Mouse (Mus musculus): ENCODE measurements around the gene Hyal1. TPM values are rescaled to one million over a fixed set of nuclear protein-coding genes. Genes with fewer than 3 reads are reported as not detected.

Hyal1 gene
- polyA plus RNA-seq, 1 experiment: 3.7 TPM

DNA sequence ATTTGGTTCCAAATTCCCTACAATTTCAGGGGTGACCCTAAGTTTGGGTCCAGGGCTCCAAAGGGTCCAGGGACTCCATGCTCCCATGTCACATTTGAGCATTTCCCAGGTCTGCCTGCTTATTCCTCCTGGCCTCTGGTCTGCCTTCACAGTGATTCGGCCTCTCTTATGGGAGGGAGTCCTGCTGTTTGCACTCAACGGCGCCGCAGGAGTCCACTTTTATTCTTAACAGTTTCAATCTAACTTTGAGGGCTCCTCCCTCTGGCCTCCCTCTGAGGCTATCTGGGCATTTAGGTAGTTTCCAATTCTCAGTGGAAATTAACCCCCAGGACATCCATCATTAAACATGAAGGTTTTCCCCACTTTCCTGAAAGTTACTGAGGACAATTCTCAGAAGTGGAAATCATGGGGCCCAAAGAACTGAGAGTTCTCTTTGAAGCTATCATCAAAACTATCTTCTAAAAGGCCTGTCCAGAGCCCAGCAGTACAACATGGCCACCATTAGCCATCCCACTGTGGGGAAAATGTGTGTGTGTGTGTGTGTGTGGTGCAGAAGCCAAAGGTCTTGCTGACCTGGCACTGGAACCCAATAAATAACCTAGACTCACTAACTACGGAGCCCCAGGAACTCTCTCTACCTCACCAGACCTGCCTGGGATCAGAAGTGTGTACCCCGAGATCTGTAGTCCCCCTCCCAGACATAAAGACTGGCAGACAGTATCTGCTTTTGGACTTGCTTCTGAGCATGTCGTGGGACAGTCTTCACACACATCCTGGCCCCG lies 17.7 kb downstream of the Hyal1 start:
- TF ChIP-seq POLR2A (IDR thresholded peaks at IDR 0.05; ENCODE audit: low read depth, low read length) (no peak), CTCF (IDR thresholded peaks at IDR 0.05; ENCODE audit: extremely low read depth, insufficient read depth, insufficient read length, insufficient replicate concordance) (no peak)
- no peak for DNase-seq (ENCODE audit: low read depth in 1 of 2, low spot score in 2 of 2)
- H3K4me3 ChIP-seq (ENCODE audit: extremely low read depth, insufficient read depth, insufficient read length): no peak overlapping the region
- WGBS: 91% methylated on average over 8 of the region's 8 CpGs
- H3K27ac ChIP-seq (ENCODE audit: insufficient read depth, low read length): no peak overlapping the region
- H3K4me1 ChIP-seq (ENCODE audit: control insufficient read depth, insufficient read depth, insufficient read length): no peaks in the 10 kb centered on the region
- H3K36me3 ChIP-seq (ENCODE audit: control insufficient read depth, insufficient read depth, low read length): peaks cover 27% of the 10 kb centered on the region
- H3K27me3 ChIP-seq (ENCODE audit: control insufficient read depth, insufficient read depth, low read length): no peaks in the 10 kb centered on the region

DNA sequence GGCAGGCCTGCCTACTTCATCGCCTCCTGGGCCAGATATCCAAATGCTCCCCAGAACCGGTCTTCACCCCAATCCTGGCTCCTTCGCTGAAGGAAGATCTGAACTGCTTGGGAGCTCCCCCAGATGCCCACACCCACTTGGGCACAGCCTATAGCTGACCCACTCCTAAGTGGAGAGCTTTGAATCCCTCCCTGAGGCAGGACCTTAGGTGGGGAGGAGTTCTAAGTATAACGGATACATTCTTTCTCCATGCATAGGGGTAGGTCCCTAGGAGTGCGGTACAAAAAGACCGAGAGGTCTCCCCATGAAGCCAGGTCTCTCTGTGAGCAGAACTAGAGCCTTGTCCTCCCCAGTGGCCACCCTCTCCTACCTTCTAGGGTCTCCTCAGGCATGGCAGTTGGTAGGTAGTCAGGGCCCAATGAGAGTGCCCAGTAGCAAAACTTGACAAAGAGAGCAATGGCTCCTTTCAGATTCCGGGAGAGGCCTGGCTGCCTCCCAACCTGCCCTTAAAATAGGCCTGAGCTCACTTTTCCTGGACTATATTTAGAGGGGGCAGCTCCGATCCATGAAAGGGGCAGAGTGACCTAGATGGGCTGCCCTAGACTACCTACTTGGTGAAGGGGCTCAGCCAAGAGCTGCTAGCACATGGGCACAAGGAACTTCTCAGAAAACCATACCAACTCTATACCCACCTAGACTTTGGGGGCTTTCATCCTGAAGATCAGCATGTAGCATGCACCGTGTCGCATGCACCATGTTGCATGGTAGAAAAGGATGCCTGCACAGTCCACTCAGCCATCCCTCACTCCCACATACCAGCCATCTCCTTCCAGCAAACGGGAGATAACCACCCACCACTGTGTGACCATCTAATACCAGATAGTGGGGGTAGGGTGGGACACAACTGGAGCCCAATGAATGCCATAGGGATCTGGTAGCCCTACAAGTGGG lies 20.2 kb downstream of the Hyal1 start:
- H3K27ac ChIP-seq (ENCODE audit: insufficient read depth, low read length): no peak overlapping the region

DNA sequence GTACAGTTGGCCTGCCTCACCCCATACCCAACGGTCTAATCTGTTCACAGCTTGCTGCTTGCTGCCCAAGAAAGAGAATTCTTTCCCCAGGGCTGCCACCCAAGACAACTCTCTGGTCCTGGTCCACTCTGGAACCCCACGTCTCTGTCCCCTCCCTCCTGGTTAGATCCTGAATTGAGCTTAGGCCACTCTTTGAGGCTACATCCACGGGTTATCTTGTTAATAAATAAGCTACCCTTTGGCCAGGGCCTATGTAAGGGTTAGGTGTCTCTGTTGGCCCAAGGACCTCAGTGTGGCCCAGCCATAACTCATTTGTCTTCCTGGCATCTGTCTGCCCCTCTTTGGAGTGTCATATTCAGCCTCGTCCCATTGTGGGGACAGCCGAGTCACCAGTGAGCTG lies 21.7 kb downstream of the Hyal1 start:
- H3K4me1 ChIP-seq (ENCODE audit: control insufficient read depth, insufficient read depth, insufficient read length): peaks cover 20% of the 10 kb centered on the region; the same call in 1 of the 2 replicates
- no peaks in the 10 kb centered on the region for H3K27me3 ChIP-seq (ENCODE audit: control insufficient read depth, insufficient read depth, low read length)
- H3K4me3 ChIP-seq (ENCODE audit: extremely low read depth, insufficient read depth, insufficient read length): no peak overlapping the region
- DNase-seq (ENCODE audit: low read depth in 1 of 2, low spot score in 2 of 2): no peak
- WGBS: 82% methylated on average over 5 of the region's 5 CpGs
- no peaks in the 10 kb centered on the region; the same call in 1 of the 2 replicates for H3K36me3 ChIP-seq (ENCODE audit: control insufficient read depth, insufficient read depth, low read length)
- TF ChIP-seq POLR2A (IDR thresholded peaks at IDR 0.05; ENCODE audit: low read depth, low read length) (no peak), CTCF (IDR thresholded peaks at IDR 0.05; ENCODE audit: extremely low read depth, insufficient read depth, insufficient read length, insufficient replicate concordance) (no peak)
- H3K27ac ChIP-seq (ENCODE audit: insufficient read depth, low read length): no peak overlapping the region

More for the DNA sequence above, 20.2 kb downstream of the Hyal1 start:
- WGBS: 90% methylated on average over 11 of the region's 11 CpGs
- DNase-seq (ENCODE audit: low read depth in 1 of 2, low spot score in 2 of 2): no peak
- no peak for TF ChIP-seq POLR2A (IDR thresholded peaks at IDR 0.05; ENCODE audit: low read depth, low read length)
- TF ChIP-seq CTCF (IDR thresholded peaks at IDR 0.05; ENCODE audit: extremely low read depth, insufficient read depth, insufficient read length, insufficient replicate concordance): no peak
- no peaks in the 10 kb centered on the region for H3K27me3 ChIP-seq (ENCODE audit: control insufficient read depth, insufficient read depth, low read length)
- no peak overlapping the region for H3K4me3 ChIP-seq (ENCODE audit: extremely low read depth, insufficient read depth, insufficient read length)
- H3K4me1 ChIP-seq (ENCODE audit: control insufficient read depth, insufficient read depth, insufficient read length): peaks cover 7% of the 10 kb centered on the region; the same call in 1 of the 2 replicates
- H3K36me3 ChIP-seq (ENCODE audit: control insufficient read depth, insufficient read depth, low read length): peaks cover 8% of the 10 kb centered on the region

DNA sequence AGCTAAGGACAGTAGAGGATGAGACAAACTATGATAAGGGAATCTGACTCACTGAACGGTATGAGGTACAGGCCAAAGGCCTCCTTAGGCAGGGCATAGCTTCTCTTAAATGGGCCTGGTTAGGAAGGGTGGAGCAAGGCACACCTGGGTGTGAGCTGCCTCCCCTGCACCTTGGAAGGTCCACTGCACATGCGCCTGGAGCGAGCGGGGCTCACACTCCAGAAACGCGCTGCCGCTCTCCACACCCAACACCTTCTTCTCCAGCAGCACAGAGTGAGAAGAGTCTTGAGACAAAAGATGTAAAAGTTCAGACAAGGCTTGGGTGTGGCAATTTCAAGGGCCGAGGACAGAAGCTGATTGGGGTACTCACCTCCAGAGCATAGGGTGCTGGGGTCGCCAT lies 22.7 kb downstream of the Hyal1 start:
- Histone ChIP-seq H3K27ac (ENCODE audit: insufficient read depth, low read length) (no peak overlapping the region), H3K36me3 (ENCODE audit: control insufficient read depth, insufficient read depth, low read length) (no peaks in the 10 kb centered on the region), H3K27me3 (ENCODE audit: control insufficient read depth, insufficient read depth, low read length) (no peaks in the 10 kb centered on the region), H3K4me3 (ENCODE audit: extremely low read depth, insufficient read depth, insufficient read length) (no peak overlapping the region), H3K4me1 (ENCODE audit: control insufficient read depth, insufficient read depth, insufficient read length) (peaks cover 24% of the 10 kb centered on the region; the same call in 1 of the 2 replicates)
- TF ChIP-seq CTCF (IDR thresholded peaks at IDR 0.05; ENCODE audit: extremely low read depth, insufficient read depth, insufficient read length, insufficient replicate concordance) (no peak), POLR2A (IDR thresholded peaks at IDR 0.05; ENCODE audit: low read depth, low read length) (no peak)
- DNase-seq (ENCODE audit: low read depth in 1 of 2, low spot score in 2 of 2): no peak
- 88% methylated on average over 9 of the region's 9 CpGs for WGBS

DNA sequence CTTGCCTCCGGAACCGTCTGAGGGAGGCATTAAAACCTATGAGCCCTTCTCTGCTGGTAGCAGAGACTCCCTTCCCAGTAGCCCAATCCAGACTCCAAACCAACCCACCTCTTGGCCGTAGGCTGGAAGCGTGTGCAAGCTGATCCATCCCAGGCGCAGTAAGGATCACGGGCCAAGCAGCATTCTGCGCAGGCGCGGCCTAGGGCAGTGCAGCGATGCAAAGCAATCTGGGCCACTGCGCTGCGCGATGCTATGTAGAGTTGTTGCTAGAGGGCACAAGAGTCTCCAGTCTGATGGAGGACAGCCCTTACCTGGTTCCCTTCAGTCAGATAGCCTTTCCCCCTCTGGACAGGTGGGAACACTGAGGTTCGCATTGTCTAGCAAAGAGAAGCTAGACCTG lies 23.1 kb downstream of the Hyal1 start:
- no peaks in the 10 kb centered on the region for H3K27me3 ChIP-seq (ENCODE audit: control insufficient read depth, insufficient read depth, low read length)
- H3K36me3 ChIP-seq (ENCODE audit: control insufficient read depth, insufficient read depth, low read length): no peaks in the 10 kb centered on the region

DNA sequence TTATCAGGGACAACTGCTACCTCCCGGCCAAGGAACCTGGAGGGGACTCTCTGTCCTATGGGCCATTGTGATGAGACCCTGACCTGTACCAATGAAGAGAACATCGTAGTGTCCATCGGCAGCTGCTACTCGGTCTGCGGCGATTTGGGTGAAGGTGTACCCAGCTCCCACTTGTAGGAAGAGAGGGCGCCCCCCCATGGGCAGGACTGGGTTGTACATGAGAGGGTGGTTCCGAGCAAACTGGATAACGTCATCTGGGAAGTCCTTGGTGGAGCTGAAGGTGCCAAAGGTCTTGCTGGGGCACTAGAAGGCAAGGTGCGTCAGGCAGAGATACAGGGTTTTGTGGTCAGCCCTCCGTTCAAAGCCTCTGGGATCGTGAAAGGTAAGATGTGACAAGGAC lies 24.0 kb downstream of the Hyal1 start:
- H3K27ac ChIP-seq (ENCODE audit: insufficient read depth, low read length): no peak overlapping the region
- DNase-seq (ENCODE audit: low read depth in 1 of 2, low spot score in 2 of 2): no peak
- WGBS: 76% methylated on average over 12 of the region's 12 CpGs
- no peak overlapping the region for H3K4me3 ChIP-seq (ENCODE audit: extremely low read depth, insufficient read depth, insufficient read length)
- no peaks in the 10 kb centered on the region for H3K27me3 ChIP-seq (ENCODE audit: control insufficient read depth, insufficient read depth, low read length)
- H3K4me1 ChIP-seq (ENCODE audit: control insufficient read depth, insufficient read depth, insufficient read length): peaks cover 24% of the 10 kb centered on the region
- no peaks in the 10 kb centered on the region for H3K36me3 ChIP-seq (ENCODE audit: control insufficient read depth, insufficient read depth, low read length)
- TF ChIP-seq POLR2A (IDR thresholded peaks at IDR 0.05; ENCODE audit: low read depth, low read length) (no peak), CTCF (IDR thresholded peaks at IDR 0.05; ENCODE audit: extremely low read depth, insufficient read depth, insufficient read length, insufficient replicate concordance) (no peak)

More for the DNA sequence above, 23.1 kb downstream of the Hyal1 start:
- Histone ChIP-seq H3K4me3 (ENCODE audit: extremely low read depth, insufficient read depth, insufficient read length) (no peak overlapping the region), H3K4me1 (ENCODE audit: control insufficient read depth, insufficient read depth, insufficient read length) (peaks cover 24% of the 10 kb centered on the region), H3K27ac (ENCODE audit: insufficient read depth, low read length) (no peak overlapping the region)
- 89% methylated on average over 14 of the region's 14 CpGs for WGBS
- DNase-seq (ENCODE audit: low read depth in 1 of 2, low spot score in 2 of 2): no peak
- TF ChIP-seq CTCF (IDR thresholded peaks at IDR 0.05; ENCODE audit: extremely low read depth, insufficient read depth, insufficient read length, insufficient replicate concordance): no peak
- TF ChIP-seq POLR2A (IDR thresholded peaks at IDR 0.05; ENCODE audit: low read depth, low read length): no peak

Measured in spleen, adult 2 months (tissue).